Mouse (Mus musculus) limb, embryonic 11.5 days (tissue): ENCODE data around the gene Rsph1. TPM values are rescaled to one million over a fixed set of nuclear protein-coding genes. Genes with fewer than 3 reads are reported as not detected.

Experiments used
- ATAC-seq: fragments of 200-750 bp; cut with Nextera tagmentation; 2 replicates; pipeline ENCODE4 v1.8.0; 2017; ENCODE audit warnings: low read depth; ENCODE audit not compliant: insufficient number of reproducible peaks, low FRiP score, low TSS enrichment
- DNase-seq: peaks from one replicate; pipeline ENCODE4 v3.0.0-alpha.2; 2015; ENCODE audit warnings: low spot score
- H3K27ac ChIP-seq: fragments of 300-500 bp; sonication (generic); replicated peaks from 2 replicates; pipeline ENCODE4 v1.5.1; 2014; ENCODE audit warnings: low read depth, mild to moderate bottlenecking, low read length
- H3K27me3 ChIP-seq: fragments of 300-500 bp; sonication (generic); 2 replicates; pipeline ENCODE4 v1.6.1; 2014; ENCODE audit warnings: mild to moderate bottlenecking, low read length, mixed read lengths; ENCODE audit not compliant: control insufficient read depth, insufficient read depth
- H3K36me3 ChIP-seq: fragments of 300-500 bp; sonication (generic); 2 replicates; pipeline ENCODE4 v1.6.1; 2014; ENCODE audit warnings: mild to moderate bottlenecking, low read length, moderate library complexity, mixed read lengths; ENCODE audit not compliant: control insufficient read depth, insufficient read depth
- H3K4me1 ChIP-seq: fragments of 300-500 bp; sonication (generic); 2 replicates; pipeline ENCODE4 v1.6.1; 2014; ENCODE audit warnings: low read length, mixed read lengths; ENCODE audit not compliant: control insufficient read depth, insufficient read depth
- H3K4me2 ChIP-seq: fragments of 300-500 bp; sonication (generic); 2 replicates; pipeline ENCODE4 v1.6.1; 2014; ENCODE audit warnings: low read depth, mild to moderate bottlenecking, moderate library complexity; ENCODE audit not compliant: severe bottlenecking
- H3K4me3 ChIP-seq: fragments of 300-500 bp; sonication (generic); 2 replicates; pipeline ENCODE4 v1.5.1; 2014; ENCODE audit warnings: low read depth, low read length
- H3K9ac ChIP-seq: fragments of 300-500 bp; sonication (generic); 2 replicates; pipeline ENCODE4 v1.6.1; 2014; ENCODE audit warnings: mild to moderate bottlenecking, low read length
- H3K9me3 ChIP-seq: fragments of 300-500 bp; sonication (generic); 2 replicates; pipeline ENCODE4 v1.6.1; 2016; ENCODE audit warnings: low read length; ENCODE audit not compliant: control insufficient read depth
- WGBS: fragments of 180-500 bp; shearing (Covaris S2); extraction: QIAGEN DNeasy Blood & Tissue Kit; methylation state at CpG from one replicate; pipeline ENCODE4 v1.1.7; 2014; 5-methylcytosine and 5-hydroxymethylcytosine counted together
- polyA plus RNA-seq: library from polyadenylated mRNA; unstranded; fragments of >200 nt; fragmentation: Nextera tagmentation; extraction: Ambion mirVana; gene quantifications from 2 replicates; pipeline ENCODE4 v1.2.1, GENCODE M21; 2014

Rsph1 gene
- polyA plus RNA-seq, 1 experiment from 2014 or later, result 0.73 TPM

DNA sequence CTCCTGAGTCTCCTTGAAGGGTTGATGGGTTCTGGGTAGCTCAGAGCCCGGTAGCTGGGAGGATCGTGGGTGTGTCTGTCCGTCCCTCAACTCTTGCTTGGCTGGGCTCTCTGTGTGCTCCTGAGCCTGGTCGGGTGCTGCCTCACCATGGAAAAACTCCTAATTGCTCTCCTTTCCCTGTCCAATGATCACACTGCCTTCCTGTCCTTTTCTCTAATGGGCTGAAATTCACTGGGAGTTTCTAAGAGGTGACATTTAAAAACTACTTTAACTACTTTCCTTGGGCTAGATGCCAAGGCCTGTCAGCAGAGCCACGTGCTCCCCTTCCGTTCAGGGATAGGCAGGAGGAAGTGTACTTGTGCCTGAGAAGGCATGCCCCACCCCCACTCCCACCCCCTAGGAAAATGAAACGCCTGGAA lies 20.3 kb upstream of the Rsph1 start:
- 28% methylated on average over 7 of the region's 7 CpGs for WGBS
- no peak overlapping the region for H3K27ac ChIP-seq
- DNase-seq, result no peak
- peaks cover 18% of the 10 kb centered on the region for H3K27me3 ChIP-seq
- H3K4me3 ChIP-seq, result no peak overlapping the region
- no peak for ATAC-seq
- H3K4me2 ChIP-seq, result no peak overlapping the region
- H3K36me3 ChIP-seq, result no peaks in the 10 kb centered on the region
- H3K9ac ChIP-seq, result no peak overlapping the region
- no peaks in the 10 kb centered on the region for H3K9me3 ChIP-seq
- peaks cover 8% of the 10 kb centered on the region for H3K4me1 ChIP-seq

DNA sequence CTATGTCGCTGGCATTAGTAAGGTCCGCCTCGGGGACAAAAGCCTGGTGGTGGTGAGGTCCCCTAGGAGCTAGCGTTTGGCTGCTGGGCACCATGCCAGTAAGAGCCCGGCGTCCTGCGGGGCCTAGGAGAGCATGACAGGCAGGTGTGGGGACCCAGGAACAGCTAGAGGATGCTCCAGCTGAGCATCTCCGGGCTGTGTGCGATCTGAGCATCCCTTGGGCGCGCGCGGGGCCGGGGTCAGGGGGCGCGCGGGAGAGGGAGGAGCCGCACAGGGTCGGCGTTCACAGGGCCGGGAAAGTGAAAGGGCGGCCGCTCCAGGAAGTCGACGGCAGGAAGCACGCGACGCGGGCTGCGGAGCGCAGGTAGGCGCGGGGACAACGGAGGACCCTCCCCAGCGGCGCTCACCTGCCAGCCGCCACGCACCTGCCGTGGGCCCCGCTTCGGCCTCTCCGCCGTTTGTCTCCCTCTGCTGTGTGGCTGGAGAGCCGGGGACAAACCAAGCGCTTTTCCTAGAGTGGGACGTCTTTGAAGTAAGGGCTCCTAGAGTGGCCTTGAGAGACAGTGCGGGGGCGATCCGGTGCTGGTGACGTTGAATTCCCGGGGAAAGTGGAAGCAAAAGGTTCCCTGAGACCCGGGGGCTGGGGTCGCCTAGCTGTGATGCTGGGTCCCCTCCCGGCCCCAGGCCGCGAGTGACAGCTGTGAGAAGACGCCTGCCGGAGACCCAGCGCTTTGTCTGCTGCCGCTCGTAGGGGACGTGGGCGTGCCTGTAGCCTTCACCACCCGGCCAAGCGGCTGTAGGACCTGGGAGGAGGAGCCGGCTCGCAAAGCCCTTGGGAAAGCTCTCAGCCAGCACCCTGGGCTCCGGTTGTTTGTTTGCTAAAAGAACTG lies 19.0 kb upstream of the Rsph1 start:
- Histone ChIP-seq H3K27ac (no peak overlapping the region), H3K4me2 (peak overlapping the region; percentile 93), H3K4me3 (peak overlapping the region; percentile 45), H3K9me3 (no peaks in the 10 kb centered on the region), H3K9ac (peak overlapping the region; percentile 1; the same call in 1 of the 2 replicates), H3K36me3 (no peaks in the 10 kb centered on the region), H3K27me3 (peaks cover 18% of the 10 kb centered on the region), H3K4me1 (peaks cover 8% of the 10 kb centered on the region)
- ATAC-seq (no peak), DNase-seq (peak; percentile 70)
- under 1% methylated on average over 55 of the region's 68 CpGs for WGBS

- peaks cover 8% of the 10 kb centered on the region for H3K4me1 ChIP-seq
- DNase-seq, result no peak
- WGBS, result 21% methylated on average over 25 of the region's 25 CpGs
- peak overlapping the region; percentile 93 for H3K4me2 ChIP-seq
- H3K27ac ChIP-seq, result no peak overlapping the region
- no peak for ATAC-seq
- 0 out of 2 replicates have a peak overlapping the region, but pooled peaks have one; percentile 1 for H3K9ac ChIP-seq
- peaks cover 18% of the 10 kb centered on the region for H3K27me3 ChIP-seq
- no peaks in the 10 kb centered on the region for H3K36me3 ChIP-seq
- H3K4me3 ChIP-seq, result peak overlapping the region; percentile 45
- no peaks in the 10 kb centered on the region for H3K9me3 ChIP-seq
Observed at GRCm38 (mm10) chr17:31295215-31295891, 18.2 kb upstream of the Rsph1 start.

DNA sequence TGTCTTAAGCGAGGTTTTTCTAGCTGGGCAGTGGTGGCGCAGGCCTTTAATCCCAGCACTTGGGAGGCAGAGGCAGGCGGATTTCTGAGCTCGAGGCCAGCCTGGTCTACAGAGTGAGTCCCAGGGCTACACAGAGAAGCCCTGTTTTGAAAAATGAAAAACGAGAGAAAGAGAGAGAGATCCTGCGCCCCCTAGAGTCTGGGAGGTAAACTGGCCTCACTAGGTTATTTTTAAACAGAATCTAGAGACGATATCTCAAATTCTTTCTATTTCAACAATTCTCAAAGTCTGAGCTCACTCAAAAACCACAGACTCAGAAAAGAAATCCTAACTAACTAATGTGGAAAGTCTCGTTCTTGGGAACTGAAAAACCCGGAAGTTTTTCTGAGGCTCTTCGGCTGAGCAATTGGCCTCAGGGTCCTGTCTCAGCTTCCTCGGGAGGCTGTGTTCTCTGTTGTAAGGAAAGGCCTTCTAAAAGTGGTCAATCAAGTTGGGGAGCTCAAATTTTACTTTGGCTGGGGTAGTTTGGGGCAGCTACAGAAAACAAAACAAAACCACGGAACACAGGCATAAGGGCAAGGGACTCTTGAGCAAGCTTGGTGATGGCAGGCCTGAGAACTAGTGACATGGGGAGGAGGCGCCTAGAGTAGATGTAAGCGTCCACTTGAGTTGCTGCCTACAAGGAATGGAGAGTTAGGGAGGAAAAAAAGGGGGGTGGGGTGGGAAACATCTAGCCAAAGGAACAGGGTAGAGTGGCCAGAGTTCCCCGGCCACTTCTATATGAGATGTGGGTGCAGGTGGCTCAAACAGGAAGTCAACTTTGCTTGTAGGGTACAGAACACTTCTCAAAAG lies 17.4 kb upstream of the Rsph1 start:
- H3K4me2 ChIP-seq, result no peak overlapping the region
- no peak overlapping the region for H3K27ac ChIP-seq
- peaks cover 18% of the 10 kb centered on the region for H3K27me3 ChIP-seq
- H3K9me3 ChIP-seq, result no peaks in the 10 kb centered on the region
- WGBS, result 87% methylated on average over 15 of the region's 15 CpGs
- DNase-seq (no peak), ATAC-seq (no peak)
- H3K4me3 ChIP-seq, result no peak overlapping the region
- H3K4me1 ChIP-seq, result peaks cover 8% of the 10 kb centered on the region
- H3K9ac ChIP-seq, result no peak overlapping the region
- no peaks in the 10 kb centered on the region for H3K36me3 ChIP-seq

- Histone ChIP-seq H3K36me3 (no peaks in the 10 kb centered on the region), H3K27me3 (peaks cover 12% of the 10 kb centered on the region), H3K9ac (no peak overlapping the region), H3K27ac (no peak overlapping the region), H3K4me2 (no peak overlapping the region), H3K4me3 (no peak overlapping the region), H3K9me3 (no peaks in the 10 kb centered on the region), H3K4me1 (0 out of 2 replicates have a peak, but pooled peaks cover 4% of the 10 kb centered on the region)
- 66% methylated on average over 6 of the region's 6 CpGs for WGBS
- ATAC-seq (no peak), DNase-seq (no peak)
Observed at GRCm38 (mm10) chr17:31290859-31291258, 13.7 kb upstream of the Rsph1 start.

GRCm38 (mm10) chr17:31290311-31290710 lies 13.1 kb upstream of the Rsph1 start:
- H3K4me2 ChIP-seq, result no peak overlapping the region
- no peak overlapping the region for H3K4me3 ChIP-seq

DNA sequence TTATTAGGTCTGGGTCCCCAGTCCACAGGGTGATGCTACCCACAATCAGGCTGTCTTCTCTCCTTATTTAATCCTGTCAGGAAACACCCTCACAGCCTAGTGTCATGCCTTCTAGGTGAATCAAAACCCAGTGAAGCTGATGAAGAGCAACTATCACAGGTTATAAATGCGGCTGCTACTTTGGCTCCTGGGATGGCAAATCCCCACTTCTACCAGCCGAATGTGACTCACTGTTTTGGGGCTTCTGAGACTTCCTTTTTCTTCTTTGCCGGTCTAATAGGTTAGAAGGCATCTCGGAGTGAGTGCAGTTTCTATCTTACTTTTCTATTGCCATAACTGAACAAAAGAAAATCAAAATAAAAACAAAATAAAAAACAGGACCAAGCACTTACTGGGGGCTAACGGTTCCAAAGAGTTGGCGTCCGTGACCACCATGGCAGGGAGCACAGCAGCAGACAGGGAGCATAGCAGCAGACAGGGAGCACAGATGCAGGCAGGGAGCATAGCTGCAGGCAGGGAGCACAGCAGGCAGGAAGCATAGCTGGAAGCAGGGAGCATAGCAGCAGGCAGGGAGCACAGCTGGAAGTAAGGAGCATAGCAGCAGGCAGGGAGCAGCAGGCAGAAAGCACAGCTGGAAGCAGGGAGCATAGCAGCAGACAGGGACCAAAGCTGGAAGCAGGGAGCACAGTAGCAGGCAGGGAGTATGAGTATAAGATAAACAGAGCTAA lies 12.0 kb upstream of the Rsph1 start:
- Histone ChIP-seq H3K4me2 (no peak overlapping the region), H3K27ac (no peak overlapping the region), H3K9ac (no peak overlapping the region), H3K36me3 (no peaks in the 10 kb centered on the region), H3K4me1 (no peaks in the 10 kb centered on the region), H3K27me3 (no peaks in the 10 kb centered on the region), H3K9me3 (no peaks in the 10 kb centered on the region), H3K4me3 (no peak overlapping the region)
- ATAC-seq (no peak), DNase-seq (no peak)
- 68% methylated on average over 7 of the region's 7 CpGs for WGBS

More at GRCm38 (mm10) chr17:31290311-31290710, 13.1 kb upstream of the Rsph1 start:
- Histone ChIP-seq H3K9me3 (no peaks in the 10 kb centered on the region), H3K4me1 (no peaks in the 10 kb centered on the region), H3K27me3 (peaks cover 7% of the 10 kb centered on the region), H3K9ac (no peak overlapping the region), H3K36me3 (no peaks in the 10 kb centered on the region), H3K27ac (no peak overlapping the region)
- no peak for ATAC-seq
- DNase-seq, result no peak
